Mouse (Mus musculus) heart, embryonic 14.5 days (tissue): ENCODE measurements around the gene Tacc2. TPM values are rescaled to one million over a fixed set of nuclear protein-coding genes. Genes with fewer than 3 reads are reported as not detected.
A peak's percentile ranks its signal among the peaks of the same experiment; 100 is the strongest.

ENCODE experiments used
- ATAC-seq: fragments of 200-750 bp; cut with Nextera tagmentation; 2 replicates; pipeline ENCODE4 v1.8.0; 2017; ENCODE audit warnings: low read depth, moderate TSS enrichment; ENCODE audit not compliant: insufficient number of reproducible peaks, insufficient read depth, low FRiP score
- H3K27ac ChIP-seq, 2 experiments: fragments of 200-500 bp in 1 of 2; fragments of 300-500 bp in 1 of 2; sonication (generic) in 1 of 2; replicated peaks in 1 of 2; 2 replicates each; pipeline ENCODE4 v1.5.1; 2012 to 2014; ENCODE audit warnings: low read depth in 2 of 2, low read length in 2 of 2, control low read depth in 1 of 2, mild to moderate bottlenecking in 1 of 2, mixed read lengths in 1 of 2; ENCODE audit not compliant: control insufficient read depth in 1 of 2, insufficient read depth in 1 of 2
- H3K27me3 ChIP-seq: fragments of 300-500 bp; sonication (generic); 2 replicates; pipeline ENCODE4 v1.6.1; 2014; ENCODE audit warnings: mild to moderate bottlenecking, low read length, control low read depth; ENCODE audit not compliant: control insufficient read depth, insufficient read depth
- H3K36me3 ChIP-seq: fragments of 300-500 bp; sonication (generic); 2 replicates; pipeline ENCODE4 v1.6.1; 2014; ENCODE audit warnings: mild to moderate bottlenecking, control low read depth, low read length, mixed read lengths; ENCODE audit not compliant: control insufficient read depth, insufficient read depth
- H3K4me1 ChIP-seq, 2 experiments: fragments of 200-500 bp in 1 of 2; fragments of 300-500 bp in 1 of 2; sonication (generic) in 1 of 2; 2 replicates each; pipeline ENCODE4 v1.6.1; 2012 to 2014; ENCODE audit warnings: low read length in 2 of 2, control low read depth in 1 of 2, mixed read lengths in 1 of 2; ENCODE audit not compliant: control insufficient read depth in 2 of 2, insufficient read depth in 2 of 2
- H3K4me2 ChIP-seq: fragments of 300-500 bp; sonication (generic); 2 replicates; pipeline ENCODE4 v1.6.1; 2014; ENCODE audit warnings: mild to moderate bottlenecking, low read length
- H3K4me3 ChIP-seq, 2 experiments: fragments of 200-500 bp in 1 of 2; fragments of 300-500 bp in 1 of 2; sonication (generic) in 1 of 2; 2 replicates each; pipeline ENCODE4 v1.5.1; 2012 to 2014; ENCODE audit warnings: low read length in 2 of 2, mild to moderate bottlenecking in 2 of 2, control low read depth in 1 of 2, low read depth in 1 of 2, moderate library complexity in 1 of 2; ENCODE audit not compliant: control insufficient read depth in 1 of 2, insufficient read depth in 1 of 2
- H3K9ac ChIP-seq: fragments of 300-500 bp; sonication (generic); 2 replicates; pipeline ENCODE4 v1.6.1; 2014; ENCODE audit warnings: mild to moderate bottlenecking, low read length
- H3K9me3 ChIP-seq: fragments of 300-500 bp; sonication (generic); 2 replicates; pipeline ENCODE4 v1.6.1; 2016; ENCODE audit warnings: low read length, control low read depth; ENCODE audit not compliant: control insufficient read depth
- WGBS: fragments of 180-500 bp; shearing (Covaris S2); extraction: QIAGEN DNeasy Blood & Tissue Kit; methylation state at CpG from one replicate; pipeline ENCODE4 v1.1.7; 2014; 5-methylcytosine and 5-hydroxymethylcytosine counted together
- polyA plus RNA-seq: library from polyadenylated mRNA; unstranded; fragments of >200 nt; fragmentation: Nextera tagmentation; extraction: Ambion mirVana; gene quantifications from 2 replicates; pipeline ENCODE4 v1.2.1, GENCODE M21; 2014

Tacc2 gene
- polyA plus RNA-seq, 1 experiment from 2014 or later = 55.9 TPM

- no peaks in the 10 kb centered on the region for H3K36me3 ChIP-seq
- no peak overlapping the region; the same call in 1 of the 2 replicates for H3K4me2 ChIP-seq
- no peaks in the 10 kb centered on the region; the same call in 1 of the 2 replicates for H3K27me3 ChIP-seq
- peaks cover 15 to 17% of the 10 kb centered on the region in 2 experiments for H3K4me1 ChIP-seq
- no peaks in the 10 kb centered on the region for H3K9me3 ChIP-seq
- no peak overlapping the region for H3K4me3 ChIP-seq
- no peak overlapping the region for H3K9ac ChIP-seq
- ATAC-seq = peak; percentile 57
- H3K27ac ChIP-seq = peak overlapping the region; percentile 53 to 70
- WGBS = 16% methylated on average over 5 of the region's 5 CpGs
Observed at GRCm38 (mm10) chr7:130780866-130781419, 203.7 kb downstream of the Tacc2 start.

DNA sequence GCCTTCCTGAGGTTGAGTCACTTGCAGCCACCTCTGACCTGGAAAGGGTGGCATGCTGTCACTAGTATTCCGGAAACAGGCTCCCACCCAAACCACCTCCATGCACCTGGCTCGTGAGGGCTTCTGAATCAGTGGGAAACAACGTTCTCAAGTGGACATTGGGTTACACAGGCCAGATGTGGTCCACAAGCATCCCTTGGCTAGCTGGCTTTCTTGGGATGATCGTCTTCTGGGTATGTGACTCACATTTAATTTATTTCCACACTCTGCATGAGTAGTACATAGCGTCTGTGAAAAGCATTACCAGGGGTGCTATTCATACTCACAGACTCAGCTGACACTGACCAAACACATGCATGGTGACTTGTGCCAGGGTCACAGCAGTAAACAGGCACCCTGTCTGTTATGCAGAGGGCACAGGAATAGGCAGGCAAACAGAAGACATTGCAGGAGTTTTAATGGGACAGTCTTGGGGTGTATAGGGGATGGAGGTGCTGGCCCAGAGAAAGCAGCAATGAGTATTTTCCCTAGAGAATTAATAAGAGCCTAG lies 205.3 kb downstream of the Tacc2 start:
- peaks cover 26% of the 10 kb centered on the region in 2 experiments for H3K4me1 ChIP-seq
- no peaks in the 10 kb centered on the region; the same call in 1 of the 2 replicates for H3K27me3 ChIP-seq
- no peak for ATAC-seq
- no peaks in the 10 kb centered on the region for H3K36me3 ChIP-seq
- H3K27ac ChIP-seq = no peak overlapping the region
- H3K4me2 ChIP-seq = no peak overlapping the region
- no peaks in the 10 kb centered on the region for H3K9me3 ChIP-seq
- H3K4me3 ChIP-seq = no peak overlapping the region
- 69% methylated on average over 5 of the region's 5 CpGs for WGBS
- no peak overlapping the region for H3K9ac ChIP-seq

GRCm38 (mm10) chr7:130785923-130786575 lies 208.8 kb downstream of the Tacc2 start:
- H3K4me2 ChIP-seq = no peak overlapping the region
- no peak overlapping the region for H3K4me3 ChIP-seq
- no peaks in the 10 kb centered on the region; the same call in 1 of the 2 replicates for H3K27me3 ChIP-seq
- no peaks in the 10 kb centered on the region for H3K36me3 ChIP-seq
- H3K27ac ChIP-seq = no peak overlapping the region
- ATAC-seq = 0 out of 2 replicates have a peak, but pooled peaks have one; percentile 7
- H3K9ac ChIP-seq = no peak overlapping the region
- WGBS = 56% methylated on average over 12 of the region's 12 CpGs
- peaks cover 20 to 22% of the 10 kb centered on the region in 2 experiments for H3K4me1 ChIP-seq
- H3K9me3 ChIP-seq = no peaks in the 10 kb centered on the region

GRCm38 (mm10) chr7:130786708-130787107 lies 209.5 kb downstream of the Tacc2 start:
- Histone ChIP-seq H3K9me3 (no peaks in the 10 kb centered on the region), H3K27me3 (no peaks in the 10 kb centered on the region; the same call in 1 of the 2 replicates), H3K36me3 (no peaks in the 10 kb centered on the region), H3K9ac (no peak overlapping the region), H3K4me1 (peaks cover 14 to 16% of the 10 kb centered on the region in 2 experiments), H3K4me2 (no peak overlapping the region), H3K27ac (no peak overlapping the region), H3K4me3 (no peak overlapping the region)
- 55% methylated on average over 5 of the region's 5 CpGs for WGBS
- no peak; the same call in 1 of the 2 replicates for ATAC-seq

GRCm38 (mm10) chr7:130787537-130787936 lies 210.3 kb downstream of the Tacc2 start:
- Histone ChIP-seq H3K9ac (no peak overlapping the region), H3K27ac (no peak overlapping the region), H3K4me1 (peaks cover 14 to 15% of the 10 kb centered on the region in 2 experiments), H3K9me3 (no peaks in the 10 kb centered on the region), H3K4me3 (no peak overlapping the region), H3K27me3 (no peaks in the 10 kb centered on the region; the same call in 1 of the 2 replicates), H3K36me3 (no peaks in the 10 kb centered on the region), H3K4me2 (no peak overlapping the region)
- 89% methylated on average over 4 of the region's 4 CpGs for WGBS
- no peak for ATAC-seq

- peaks cover 14 to 15% of the 10 kb centered on the region in 2 experiments for H3K4me1 ChIP-seq
- no peaks in the 10 kb centered on the region for H3K9me3 ChIP-seq
- H3K9ac ChIP-seq = no peak overlapping the region
- H3K4me2 ChIP-seq = no peak overlapping the region
- H3K4me3 ChIP-seq = no peak overlapping the region
- 88% methylated on average over 3 of the region's 3 CpGs for WGBS
- no peak overlapping the region for H3K27ac ChIP-seq
- ATAC-seq = no peak
- no peaks in the 10 kb centered on the region; the same call in 1 of the 2 replicates for H3K27me3 ChIP-seq
- H3K36me3 ChIP-seq = no peaks in the 10 kb centered on the region
Observed at GRCm38 (mm10) chr7:130788950-130789349, 211.7 kb downstream of the Tacc2 start.

DNA sequence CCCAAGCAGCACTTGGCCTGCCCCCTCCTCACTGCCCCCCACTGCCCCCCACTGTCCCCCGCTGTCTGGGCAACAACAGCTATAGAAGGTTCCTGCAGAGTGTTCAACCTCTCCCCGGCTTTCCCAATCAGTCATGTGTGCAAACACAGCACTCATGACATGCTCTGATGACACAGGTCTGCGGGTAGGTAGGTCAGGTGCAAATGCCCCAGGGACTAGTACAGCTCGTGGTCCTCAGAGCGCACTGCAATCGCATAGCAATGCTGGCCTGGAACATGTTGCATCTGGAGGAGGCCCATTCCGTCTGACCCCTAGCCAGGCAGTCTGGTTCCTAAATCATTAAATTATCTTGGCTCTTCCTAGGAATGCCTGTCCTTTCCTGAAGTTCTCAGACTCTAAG lies 212.2 kb downstream of the Tacc2 start:
- no peak for ATAC-seq
- H3K9ac ChIP-seq = no peak overlapping the region
- 84% methylated on average over 7 of the region's 7 CpGs for WGBS

More for the DNA sequence above, 212.2 kb downstream of the Tacc2 start:
- Histone ChIP-seq H3K4me1 (peaks cover 14 to 18% of the 10 kb centered on the region in 2 experiments), H3K36me3 (no peaks in the 10 kb centered on the region), H3K4me3 (no peak overlapping the region), H3K9me3 (no peaks in the 10 kb centered on the region), H3K4me2 (no peak overlapping the region), H3K27me3 (no peaks in the 10 kb centered on the region; the same call in 1 of the 2 replicates), H3K27ac (no peak overlapping the region)
